Mouse (Mus musculus) neural tube, embryonic 11.5 days (tissue): ENCODE data around the gene Dtd1. TPM values are rescaled to one million over a fixed set of nuclear protein-coding genes. Genes with fewer than 3 reads are reported as not detected.

Experiments
- ATAC-seq: fragments of 200-750 bp; cut with Nextera tagmentation; 2 replicates; pipeline ENCODE4 v1.8.0; 2017; ENCODE audit warnings: moderate number of reproducible peaks, mild to moderate bottlenecking, moderate TSS enrichment, moderate library complexity; ENCODE audit not compliant: insufficient read depth, low FRiP score, low TSS enrichment
- DNase-seq: peaks from one replicate; pipeline ENCODE4 v3.0.0-alpha.2; 2015; ENCODE audit warnings: low spot score
- H3K27ac ChIP-seq: fragments of 300-500 bp; sonication (generic); 2 replicates; pipeline ENCODE4 v1.5.1; 2014; ENCODE audit warnings: low read depth, mild to moderate bottlenecking, low read length
- H3K27me3 ChIP-seq: fragments of 300-500 bp; sonication (generic); 2 replicates; pipeline ENCODE4 v1.6.1; 2014; ENCODE audit warnings: mild to moderate bottlenecking, low read length, mixed read lengths; ENCODE audit not compliant: control insufficient read depth, insufficient read depth
- H3K36me3 ChIP-seq: fragments of 300-500 bp; sonication (generic); 2 replicates; pipeline ENCODE4 v1.6.1; 2014; ENCODE audit warnings: mild to moderate bottlenecking, low read length, moderate library complexity, mixed read lengths; ENCODE audit not compliant: control insufficient read depth, insufficient read depth
- H3K4me1 ChIP-seq: fragments of 300-500 bp; sonication (generic); 2 replicates; pipeline ENCODE4 v1.6.1; 2014; ENCODE audit warnings: low read length, mixed read lengths; ENCODE audit not compliant: control insufficient read depth, insufficient read depth
- H3K4me2 ChIP-seq: fragments of 300-500 bp; sonication (generic); 2 replicates; pipeline ENCODE4 v1.6.1; 2014; ENCODE audit warnings: low read depth, mild to moderate bottlenecking, moderate library complexity
- H3K4me3 ChIP-seq: fragments of 300-500 bp; sonication (generic); 2 replicates; pipeline ENCODE4 v1.5.1; 2014; ENCODE audit warnings: low read depth, low read length
- H3K9ac ChIP-seq: fragments of 300-500 bp; sonication (generic); 2 replicates; pipeline ENCODE4 v1.6.1; 2014; ENCODE audit warnings: mild to moderate bottlenecking, low read length
- H3K9me3 ChIP-seq: fragments of 300-500 bp; sonication (generic); 2 replicates; pipeline ENCODE4 v1.6.1; 2016; ENCODE audit warnings: low read length; ENCODE audit not compliant: control insufficient read depth
- WGBS: fragments of 180-500 bp; shearing (Covaris S2); extraction: QIAGEN DNeasy Blood & Tissue Kit; methylation state at CpG from one replicate; pipeline ENCODE4 v1.1.7; 2014; 5-methylcytosine and 5-hydroxymethylcytosine counted together
- polyA plus RNA-seq: library from polyadenylated mRNA; unstranded; fragments of >200 nt; fragmentation: Nextera tagmentation; extraction: Ambion mirVana; gene quantifications from 2 replicates; pipeline ENCODE4 v1.2.1, GENCODE M21; 2014

Gene Dtd1
- polyA plus RNA-seq, 1 experiment from 2014 or later: 35.0 TPM

DNA sequence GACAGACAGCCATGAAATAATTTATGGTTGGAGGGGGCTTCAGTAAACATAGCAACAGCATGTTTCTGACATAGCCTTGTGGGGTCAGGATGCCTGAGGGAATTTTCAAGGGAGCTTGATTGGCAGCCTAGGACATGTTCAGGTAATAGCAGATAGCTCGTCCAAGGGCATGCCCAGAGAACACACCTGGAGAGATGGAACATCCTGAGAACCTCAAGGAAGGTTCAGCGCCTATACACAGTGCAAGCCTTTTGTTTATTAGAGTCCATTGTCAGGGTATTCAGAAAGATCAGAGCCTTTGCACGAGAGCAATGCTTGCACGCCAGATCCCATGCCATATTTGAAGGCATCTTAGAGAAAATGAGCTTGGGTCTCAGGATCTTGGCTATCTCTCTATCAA is 175.9 kb downstream of the Dtd1 start:
- no peaks in the 10 kb centered on the region for H3K4me1 ChIP-seq
- no peaks in the 10 kb centered on the region for H3K27me3 ChIP-seq
- H3K4me3 ChIP-seq: no peak overlapping the region
- DNase-seq: no peak
- H3K4me2 ChIP-seq: no peak overlapping the region
- WGBS: 88% methylated on average over 4 of the region's 4 CpGs
- no peak overlapping the region for H3K9ac ChIP-seq
- no peak for ATAC-seq
- no peaks in the 10 kb centered on the region for H3K9me3 ChIP-seq
- no peaks in the 10 kb centered on the region for H3K36me3 ChIP-seq
- H3K27ac ChIP-seq: no peak overlapping the region

DNA sequence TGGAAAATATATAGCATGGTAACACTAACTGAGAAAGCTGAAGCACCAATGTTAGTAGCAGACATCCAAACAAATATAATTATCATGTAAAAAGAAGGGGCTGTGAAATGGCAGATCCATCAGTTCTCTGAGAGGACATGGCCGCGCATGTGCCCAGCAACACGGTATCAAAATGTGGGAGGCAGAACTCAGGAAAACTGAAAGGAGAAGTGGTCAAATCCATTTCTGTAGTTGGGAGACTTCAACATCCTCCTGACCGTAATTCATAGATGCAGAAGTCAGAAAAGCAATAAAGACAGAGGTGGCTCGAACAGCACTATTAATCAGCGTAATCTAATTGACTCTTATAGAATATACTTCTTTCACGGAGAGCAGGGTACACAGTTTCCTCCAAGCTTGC is 179.6 kb downstream of the Dtd1 start:
- Histone ChIP-seq H3K27me3 (no peaks in the 10 kb centered on the region), H3K4me1 (no peaks in the 10 kb centered on the region), H3K36me3 (no peaks in the 10 kb centered on the region), H3K4me2 (no peak overlapping the region), H3K4me3 (no peak overlapping the region), H3K9ac (no peak overlapping the region), H3K9me3 (no peaks in the 10 kb centered on the region), H3K27ac (no peak overlapping the region)
- ATAC-seq: no peak
- DNase-seq: no peak
- WGBS: 87% methylated on average over 7 of the region's 7 CpGs

DNA sequence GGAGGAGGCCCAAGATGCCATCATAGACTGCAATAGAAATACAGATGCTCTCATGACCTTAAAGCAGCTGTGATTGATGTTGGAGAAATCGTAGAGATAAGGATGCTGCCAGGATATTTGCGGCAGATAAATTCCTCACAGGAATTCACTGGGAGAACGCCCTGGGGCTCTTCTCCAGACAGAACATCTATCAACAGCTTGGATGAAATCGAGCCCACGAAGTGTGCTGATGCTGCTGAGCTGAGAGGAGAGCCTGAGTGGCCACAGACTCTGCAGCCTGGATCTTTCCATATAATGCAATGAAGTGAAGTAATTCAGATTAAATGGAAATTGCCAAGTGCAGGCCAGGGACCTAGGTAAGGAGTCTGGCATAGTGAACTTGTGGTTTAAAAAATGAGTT is 181.0 kb downstream of the Dtd1 start:
- Histone ChIP-seq H3K4me3 (no peak overlapping the region), H3K27me3 (no peaks in the 10 kb centered on the region), H3K4me2 (no peak overlapping the region), H3K36me3 (no peaks in the 10 kb centered on the region), H3K9me3 (no peaks in the 10 kb centered on the region), H3K27ac (no peak overlapping the region), H3K4me1 (no peaks in the 10 kb centered on the region), H3K9ac (no peak overlapping the region)
- 66% methylated on average over 5 of the region's 5 CpGs for WGBS
- no peak for ATAC-seq
- DNase-seq: no peak

- Histone ChIP-seq H3K9me3 (no peaks in the 10 kb centered on the region), H3K36me3 (no peaks in the 10 kb centered on the region), H3K27me3 (no peaks in the 10 kb centered on the region), H3K9ac (no peak overlapping the region), H3K4me3 (no peak overlapping the region), H3K4me1 (no peaks in the 10 kb centered on the region), H3K4me2 (no peak overlapping the region), H3K27ac (no peak overlapping the region)
- DNase-seq (no peak), ATAC-seq (no peak)
- 55% methylated on average over 3 of the region's 3 CpGs for WGBS
Observed at GRCm38 (mm10) chr2:144781871-144782270, 182.2 kb downstream of the Dtd1 start.

- no peaks in the 10 kb centered on the region for H3K36me3 ChIP-seq
Observed at GRCm38 (mm10) chr2:144782481-144782880, 182.8 kb downstream of the Dtd1 start.

GRCm38 (mm10) chr2:144783190-144783589 is 183.5 kb downstream of the Dtd1 start:
- Histone ChIP-seq H3K9me3 (no peaks in the 10 kb centered on the region), H3K36me3 (no peaks in the 10 kb centered on the region), H3K27me3 (no peaks in the 10 kb centered on the region), H3K9ac (no peak overlapping the region), H3K4me3 (no peak overlapping the region), H3K4me1 (no peaks in the 10 kb centered on the region), H3K27ac (no peak overlapping the region), H3K4me2 (no peak overlapping the region)
- DNase-seq: no peak
- ATAC-seq: no peak
- 90% methylated on average over 1 of the region's 1 CpGs for WGBS

More at GRCm38 (mm10) chr2:144782481-144782880, 182.8 kb downstream of the Dtd1 start:
- Histone ChIP-seq H3K27me3 (no peaks in the 10 kb centered on the region), H3K27ac (no peak overlapping the region), H3K4me1 (no peaks in the 10 kb centered on the region), H3K9ac (no peak overlapping the region), H3K9me3 (no peaks in the 10 kb centered on the region), H3K4me3 (no peak overlapping the region), H3K4me2 (no peak overlapping the region)
- DNase-seq: no peak
- 61% methylated on average over 4 of the region's 4 CpGs for WGBS
- ATAC-seq: no peak

GRCm38 (mm10) chr2:144783831-144784230 is 184.1 kb downstream of the Dtd1 start:
- no peak overlapping the region for H3K4me2 ChIP-seq
- H3K4me1 ChIP-seq: no peaks in the 10 kb centered on the region
- WGBS: 93% methylated on average over 6 of the region's 6 CpGs
- no peak overlapping the region for H3K27ac ChIP-seq
- no peaks in the 10 kb centered on the region for H3K36me3 ChIP-seq
- no peaks in the 10 kb centered on the region for H3K9me3 ChIP-seq
- DNase-seq (no peak), ATAC-seq (no peak)
- no peak overlapping the region for H3K4me3 ChIP-seq
- H3K9ac ChIP-seq: no peak overlapping the region
- no peaks in the 10 kb centered on the region for H3K27me3 ChIP-seq

DNA sequence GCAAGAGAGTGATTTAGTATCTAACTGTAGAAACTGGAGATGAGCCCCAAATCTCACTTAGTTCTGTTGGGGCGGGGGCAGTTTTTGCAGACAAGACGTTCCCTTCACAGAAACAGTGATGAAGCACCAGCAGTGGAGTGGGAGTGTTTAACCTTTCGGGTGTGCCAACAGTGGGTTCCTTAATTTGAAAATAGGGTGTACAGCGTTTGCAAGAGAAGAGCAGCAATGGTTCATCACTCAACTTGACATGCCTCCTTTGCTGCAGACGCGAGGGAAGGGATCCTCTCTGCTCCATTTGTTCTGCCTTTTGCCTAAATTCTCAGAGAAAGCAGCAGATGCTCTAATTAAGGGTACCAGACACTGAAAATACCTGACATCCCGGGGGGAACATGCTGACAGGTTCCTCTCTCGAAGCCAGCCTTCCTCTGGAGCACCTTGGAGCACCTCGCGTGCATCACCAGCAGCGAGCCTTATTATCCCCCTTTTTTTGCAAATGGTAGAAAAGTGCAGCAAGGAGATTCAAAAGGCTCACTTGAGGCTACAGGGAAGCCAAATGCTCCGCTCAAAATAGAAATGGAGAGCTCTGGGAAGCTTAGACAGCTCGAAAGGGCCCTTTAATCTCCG is 192.1 kb downstream of the Dtd1 start:
- 61% methylated on average over 14 of the region's 14 CpGs for WGBS
- Histone ChIP-seq H3K36me3 (no peaks in the 10 kb centered on the region), H3K4me1 (no peaks in the 10 kb centered on the region), H3K27me3 (no peaks in the 10 kb centered on the region), H3K9me3 (no peaks in the 10 kb centered on the region), H3K4me3 (no peak overlapping the region), H3K9ac (no peak overlapping the region), H3K4me2 (no peak overlapping the region), H3K27ac (no peak overlapping the region)
- DNase-seq (no peak), ATAC-seq (no peak)

DNA sequence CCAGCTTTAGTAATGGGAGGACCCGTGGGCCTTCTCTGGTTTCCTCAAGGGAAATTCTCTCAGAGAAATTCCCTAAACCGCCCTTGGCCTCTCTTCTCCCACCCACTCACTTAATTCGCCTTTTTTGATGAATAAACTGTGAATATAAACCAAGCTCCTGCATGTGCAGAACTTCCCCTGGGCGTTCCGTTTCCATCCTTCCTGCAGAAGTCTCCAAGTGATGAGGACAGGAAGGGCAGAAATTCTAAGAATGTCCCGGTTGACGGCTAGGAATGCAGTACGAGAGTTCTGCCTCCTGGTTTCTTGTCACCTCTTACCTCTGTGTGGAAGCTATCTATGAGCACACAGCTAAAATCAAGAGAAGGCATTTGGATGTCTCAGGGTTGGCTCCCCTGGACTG is 197.8 kb downstream of the Dtd1 start:
- ATAC-seq (no peak), DNase-seq (no peak)
- Histone ChIP-seq H3K4me3 (no peak overlapping the region), H3K27me3 (no peaks in the 10 kb centered on the region), H3K9ac (no peak overlapping the region), H3K9me3 (no peaks in the 10 kb centered on the region), H3K4me1 (no peaks in the 10 kb centered on the region), H3K27ac (no peak overlapping the region), H3K4me2 (no peak overlapping the region), H3K36me3 (no peaks in the 10 kb centered on the region)
- 80% methylated on average over 8 of the region's 8 CpGs for WGBS
